Mouse (Mus musculus) midbrain, embryonic 10.5 days (tissue): ENCODE measurements around the gene Crkl. TPM values are rescaled to one million over a fixed set of nuclear protein-coding genes. Genes with fewer than 3 reads are reported as not detected.

ENCODE experiments used
- polyA plus RNA-seq: library from polyadenylated mRNA; unstranded; fragments of >200 nt; fragmentation: Nextera tagmentation; extraction: Ambion mirVana; gene quantifications from 2 replicates; pipeline ENCODE4 v1.2.1, GENCODE M21; 2016

The Crkl gene
- polyA plus RNA-seq, 1 experiment from 2014 or later = 71.6 TPM

Other genes with a start within 250 kb of the Crkl start
- gene Ube2l3, start 249.3 kb upstream of the Crkl start, polyA plus RNA-seq = 412 and 424 TPM in 2 replicates
- gene Rimbp3, start 243.4 kb upstream of the Crkl start, polyA plus RNA-seq = 1.4 and 2.2 TPM in 2 replicates
- gene Hic2, start 218.4 kb upstream of the Crkl start, polyA plus RNA-seq = 17.3 and 19.3 TPM in 2 replicates
- gene Tmem191c, start 175.9 kb upstream of the Crkl start, polyA plus RNA-seq = 9.9 and 11.7 TPM in 2 replicates
- 0.09 and 0.29 TPM in 2 replicates for gene Serpind1, start 120.6 kb upstream of the Crkl start, polyA plus RNA-seq
- gene Snap29, start 46.0 kb upstream of the Crkl start, polyA plus RNA-seq = 11.3 and 13.7 TPM in 2 replicates
- 34.3 and 43.9 TPM in 2 replicates for gene Pi4ka, start 45.7 kb upstream of the Crkl start, polyA plus RNA-seq
- gene Aifm3, start 37.6 kb downstream of the Crkl start, polyA plus RNA-seq = 2.6 and 3.5 TPM in 2 replicates
- gene Lztr1, start 56.7 kb downstream of the Crkl start, polyA plus RNA-seq = 87.3 and 101 TPM in 2 replicates
- 52.0 and 56.9 TPM in 2 replicates for gene Thap7, start 79.1 kb downstream of the Crkl start, polyA plus RNA-seq
- 0.17 and 0.27 TPM in 2 replicates for gene Lrrc74b, start 109.3 kb downstream of the Crkl start, polyA plus RNA-seq
- gene P2rx6, start 109.9 kb downstream of the Crkl start, polyA plus RNA-seq = 0.62 and 0.75 TPM in 2 replicates
- 2.4 and 2.6 TPM in 2 replicates for gene Slc7a4, start 131.2 kb downstream of the Crkl start, polyA plus RNA-seq
- 47.3 and 52.2 TPM in 2 replicates for gene Smpd4, start 167.4 kb downstream of the Crkl start, polyA plus RNA-seq
- 6.4 and 8.1 TPM in 2 replicates for gene Ccdc74a, start 194.5 kb downstream of the Crkl start, polyA plus RNA-seq